Mouse (Mus musculus): ENCODE results near the gene 4930505A04Rik. TPM values are rescaled to one million over a fixed set of nuclear protein-coding genes. Genes with fewer than 3 reads are reported as not detected.

Gene 4930505A04Rik
- 0.14 TPM in 1 of 2 replicates, not detected in the other for polyA plus RNA-seq (2015; fragmentation: Nextera tagmentation; extraction: Ambion mirVana)

GRCm38 (mm10) chr11:30471751-30472593 is at the start of gene 4930505A04Rik:
4930505A04Rik (minus strand) TSS chr11:30471827.

Other genes with a start within 250 kb of the 4930505A04Rik start
- gene Sptbn1, start 203.7 kb downstream of the 4930505A04Rik start, polyA plus RNA-seq (2015; fragmentation: Nextera tagmentation; extraction: Ambion mirVana): 87.4 and 100 TPM in 2 replicates
- 104 and 106 TPM in 2 replicates for gene Acyp2, start 177.8 kb upstream of the 4930505A04Rik start, polyA plus RNA-seq (2015; fragmentation: Nextera tagmentation; extraction: Ambion mirVana)

Data from adrenal gland, postnatal 0 days (tissue).